Mouse (Mus musculus): ENCODE results near the gene Kctd12b.

- no peak for TF ChIP-seq MAFK (IDR thresholded peaks at IDR 0.05; ENCODE audit: insufficient read depth, low read depth, low read length)
- TF ChIP-seq HCFC1 (IDR thresholded peaks at IDR 0.05; ENCODE audit: borderline replicate concordance, insufficient read depth, low read length), result no peak
- TF ChIP-seq ZC3H11A (IDR thresholded peaks at IDR 0.05; ENCODE audit: borderline replicate concordance, low read depth, low read length), result no peak
- no peak for TF ChIP-seq ZNF384 (IDR thresholded peaks at IDR 0.05; ENCODE audit: low read depth, low read length)
Observed at GRCm38 (mm10) chrX:153695782-153696395, at the start of gene Kctd12b.
